Mouse (Mus musculus) megakaryocyte-erythroid progenitor cell, adult 5-6 weeks (primary cell): Measurements from ENCODE around the gene Cenpm. TPM values are rescaled to one million over a fixed set of nuclear protein-coding genes. Genes with fewer than 3 reads are reported as not detected.

Experiments used
- ATAC-seq: replicated peaks from 2 replicates; pipeline ENCODE4 v1.8.0; 2016; ENCODE audit warnings: mild to moderate bottlenecking, inconsistent platforms; ENCODE audit not compliant: severe bottlenecking, poor library complexity, low FRiP score, low TSS enrichment
- total RNA-seq, 2 experiments: library from RNA; stranded (forward) in 1 of 2; stranded (reverse) in 1 of 2; fragments of 200-1000, 215-1000 nt in 1 of 2; fragments of >200 nt in 1 of 2; fragmentation: Nextera tagmentation in 1 of 2; gene quantifications; 2 replicates each; pipeline ENCODE4 v1.2.3; 2014 to 2017

Gene Cenpm
- total RNA-seq, 2 experiments from 2014 or later, result 19.0 to 53.8 TPM

DNA sequence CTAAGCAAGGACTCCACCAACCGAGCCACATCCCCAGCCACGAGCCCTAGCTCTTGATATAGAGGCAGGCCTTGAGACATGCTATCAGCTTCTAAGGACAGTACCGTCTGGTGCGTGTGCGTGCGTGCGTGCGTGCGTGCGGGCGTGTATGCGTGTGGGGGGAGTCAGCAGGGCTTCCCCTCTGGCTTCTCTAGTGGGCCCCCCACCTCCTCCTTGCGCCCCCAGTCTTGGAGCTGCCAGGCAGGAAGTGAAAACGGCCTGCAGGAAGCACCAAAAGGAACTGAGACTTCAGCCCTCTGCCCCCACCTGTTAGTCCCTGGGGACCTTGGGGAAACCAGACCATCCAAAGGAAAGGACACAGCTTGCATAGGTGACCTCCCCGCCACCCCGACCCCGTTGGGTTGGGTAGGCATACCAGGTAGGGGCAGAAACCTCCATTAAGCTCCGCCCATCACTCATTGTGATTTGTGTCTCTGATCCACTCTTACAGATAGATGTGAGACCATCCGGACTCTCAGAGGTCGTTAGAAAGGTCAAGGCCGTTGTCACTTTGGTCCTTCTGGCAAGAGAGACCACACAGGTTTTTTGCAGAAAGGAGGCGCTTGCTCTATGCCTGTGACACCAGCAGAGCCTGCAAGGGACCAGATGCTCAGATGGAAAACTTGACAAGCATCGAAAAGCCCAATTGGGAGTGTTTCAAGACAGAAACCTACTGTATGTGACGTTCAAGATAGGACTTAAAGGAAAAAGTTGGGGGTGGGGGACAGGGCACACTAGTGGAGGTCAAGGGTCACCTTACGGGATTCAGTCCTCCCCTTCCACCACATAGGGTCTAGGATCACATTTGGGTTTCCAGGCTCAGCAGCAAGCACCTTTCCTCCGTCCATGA lies 25.5 kb downstream of the Cenpm start:
- no peak for ATAC-seq

DNA sequence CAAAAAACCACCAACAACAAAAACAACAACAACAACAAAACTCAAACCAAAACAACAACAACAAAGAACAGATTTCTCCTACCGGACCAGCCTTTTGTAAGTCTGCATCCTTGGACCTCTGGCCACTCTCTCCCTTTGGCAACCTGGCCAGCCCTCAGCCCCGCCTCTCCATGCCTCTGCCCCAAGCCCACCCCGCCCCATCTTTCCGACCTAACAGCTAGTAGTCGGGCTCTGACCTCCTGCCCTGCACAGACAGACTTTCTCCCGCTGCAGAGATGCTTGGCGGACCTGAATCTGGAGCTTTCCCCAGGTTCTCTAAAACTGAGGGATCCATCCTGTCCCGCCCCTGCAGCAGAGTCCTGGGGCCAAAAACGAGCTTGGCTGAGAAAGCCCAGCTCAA lies 26.6 kb downstream of the Cenpm start:
- no peak for ATAC-seq

DNA sequence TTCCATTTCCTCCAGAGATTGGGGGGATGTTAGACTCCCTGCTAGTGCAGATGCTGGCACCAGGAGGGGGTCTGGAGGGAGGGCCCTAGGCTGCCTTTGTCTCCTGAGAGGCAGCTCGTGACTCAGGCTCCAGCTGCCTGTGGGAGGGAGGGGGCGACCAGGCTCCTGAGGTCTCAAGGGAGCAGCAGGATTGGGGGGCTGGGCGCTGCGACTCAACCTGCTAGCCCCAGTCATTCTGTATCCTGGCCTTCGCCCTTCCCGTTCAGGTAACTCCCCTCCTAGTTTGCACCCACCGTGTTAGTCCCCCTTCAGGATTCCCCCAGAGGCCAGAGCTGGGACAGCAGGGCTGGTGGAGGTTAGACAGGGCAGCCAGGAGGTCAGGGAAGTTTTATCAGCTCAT lies 27.5 kb downstream of the Cenpm start:
- 0 out of 2 replicates have a peak, but pooled peaks have one; percentile 53 for ATAC-seq

DNA sequence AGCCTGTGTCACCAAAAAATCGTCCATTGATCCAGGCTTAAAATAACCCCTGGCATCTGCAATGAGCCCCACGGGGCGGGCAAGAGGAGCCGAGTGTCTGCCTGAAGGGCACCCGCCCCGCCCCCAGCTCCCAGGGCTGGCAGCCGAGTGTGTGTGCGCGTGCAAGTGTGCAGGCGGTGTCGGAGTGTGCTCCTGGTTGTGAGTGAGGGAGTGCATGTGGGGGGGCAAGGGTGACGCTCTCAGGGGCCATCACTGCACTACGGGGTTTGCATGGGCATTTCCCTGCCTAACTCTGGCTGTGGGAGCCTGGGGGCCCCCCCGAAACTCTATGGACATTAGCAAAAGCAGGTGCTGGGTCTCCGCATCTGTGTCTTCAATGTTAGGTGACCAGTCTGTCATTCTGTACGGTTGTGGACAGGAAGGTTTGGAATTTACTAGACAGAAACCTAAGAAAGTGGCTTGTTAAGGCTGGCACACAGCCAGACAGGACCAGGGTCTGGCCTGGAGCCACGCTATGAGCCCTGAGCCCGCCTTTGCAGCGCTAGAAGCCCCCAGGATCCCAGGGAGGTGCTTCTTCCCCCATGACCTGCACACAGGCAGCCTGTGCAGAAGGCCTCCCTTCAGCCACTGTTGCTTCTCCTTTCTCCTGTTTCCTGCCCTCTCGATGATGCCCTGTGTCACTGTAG lies 28.3 kb downstream of the Cenpm start:
- ATAC-seq, result no peak

DNA sequence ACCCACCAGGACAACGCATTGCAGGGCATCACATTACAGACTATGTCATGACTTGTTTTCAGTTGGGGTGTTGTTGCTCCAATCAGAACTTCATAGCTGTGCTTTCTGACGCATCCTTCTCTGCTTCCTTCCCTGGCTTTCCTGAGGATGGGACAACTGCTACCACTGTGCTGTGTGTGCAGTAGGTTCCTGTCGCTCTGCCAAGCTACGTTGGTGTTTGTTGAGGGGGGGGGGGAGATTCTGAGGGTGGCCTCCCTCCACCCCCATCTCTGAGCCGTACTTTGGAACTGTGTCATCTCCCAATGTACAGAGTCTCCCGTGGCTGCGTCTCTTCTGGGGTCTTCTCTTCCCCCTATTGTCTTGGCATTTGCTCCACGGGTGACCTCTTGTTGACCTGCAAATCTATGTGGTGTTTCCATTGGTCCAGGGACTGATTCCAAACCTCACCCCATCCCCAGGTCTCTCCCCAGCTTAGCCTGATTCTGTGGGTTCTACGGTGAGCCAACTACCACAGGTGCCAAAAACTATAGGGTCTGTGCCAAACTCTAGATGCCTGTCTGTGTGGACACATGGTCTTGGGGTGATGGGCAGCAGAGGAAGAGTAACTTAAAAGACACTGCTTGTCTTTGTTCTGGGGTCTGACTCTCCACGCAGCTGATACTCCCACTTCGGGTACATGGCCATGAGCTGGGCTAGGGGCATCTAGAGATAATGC lies 29.1 kb downstream of the Cenpm start:
- ATAC-seq, result no peak

DNA sequence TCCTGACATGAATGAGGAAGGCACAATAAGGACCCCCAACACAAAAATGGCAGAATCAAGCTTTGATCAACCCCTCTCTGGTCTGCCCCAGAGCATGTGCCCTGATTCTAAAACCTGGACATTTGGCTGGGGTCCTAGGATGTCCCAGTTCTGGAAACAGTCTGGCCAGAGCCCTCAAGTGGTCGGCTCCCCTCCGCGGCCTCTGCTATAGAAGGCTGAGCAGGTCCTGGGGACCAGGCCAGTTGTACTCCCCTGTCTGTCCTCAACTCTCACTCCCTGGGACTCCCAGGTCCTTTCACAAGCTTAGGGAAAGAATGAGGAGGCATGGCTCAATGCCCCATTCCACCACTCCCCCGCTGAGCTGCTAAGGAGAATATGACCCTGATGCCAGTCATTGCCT lies 31.3 kb downstream of the Cenpm start:
- no peak for ATAC-seq

DNA sequence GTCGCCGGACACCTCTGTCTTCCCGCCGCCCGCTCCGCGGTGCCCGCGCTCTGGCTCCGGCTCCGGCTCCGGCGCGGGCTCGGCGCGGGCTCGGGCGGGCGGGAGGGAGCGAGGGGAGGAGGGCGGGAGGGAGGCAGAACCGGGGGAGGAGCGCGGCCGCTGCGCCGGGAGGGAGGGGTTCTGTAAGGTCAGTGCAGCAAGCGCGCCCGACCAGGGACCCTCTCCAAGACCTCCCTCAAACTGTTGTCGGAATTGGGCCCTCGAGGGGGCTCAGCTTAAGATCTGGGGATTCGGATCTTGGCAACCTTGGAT lies 31.8 kb downstream of the Cenpm start, which contains the start of gene Shisa8:
Gene Shisa8 (minus strand): TSS at position 64 of the 312 bp plus-strand sequence.
- no peak for ATAC-seq

DNA sequence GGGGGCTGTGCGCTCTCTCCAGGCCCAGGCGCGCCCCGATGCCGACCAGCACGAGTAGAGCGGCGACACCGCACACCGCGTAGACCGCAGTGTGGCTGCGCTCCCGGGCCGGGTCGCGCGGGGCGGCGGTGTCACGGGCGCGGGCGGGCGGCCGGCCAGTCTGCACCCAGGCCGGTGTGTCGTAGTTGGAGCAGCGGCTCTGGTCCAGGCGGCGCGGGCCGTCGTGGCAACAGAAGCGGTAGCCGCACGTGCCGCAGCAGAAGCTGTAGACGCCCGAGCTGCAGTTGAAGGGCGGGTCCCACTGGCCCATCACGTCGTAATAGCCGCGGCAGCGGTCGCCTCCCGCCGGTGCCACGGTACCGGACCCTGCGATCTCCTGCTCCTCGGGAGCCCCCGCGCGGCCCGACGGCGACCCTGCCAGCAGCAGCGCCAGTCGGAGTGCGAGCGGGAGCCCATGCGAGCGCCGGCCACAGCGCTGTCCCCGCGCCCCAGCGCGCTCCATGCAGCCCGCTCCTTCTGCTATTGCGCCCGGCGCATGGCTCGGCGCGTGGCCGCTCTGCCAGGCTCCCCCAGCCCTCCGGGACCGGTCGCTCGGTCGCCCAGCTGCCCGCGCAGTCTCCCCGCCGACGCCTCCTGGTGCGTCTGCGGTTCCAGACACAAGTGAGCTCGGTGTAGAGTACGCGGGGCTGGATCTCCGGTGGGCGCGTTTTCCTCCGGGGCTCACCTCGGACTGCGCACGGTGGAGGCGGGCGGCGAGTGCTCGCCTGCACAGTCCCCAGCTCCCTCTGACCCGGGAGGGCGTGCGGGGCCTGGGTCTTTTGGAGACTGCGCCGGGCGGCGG lies 32.4 kb downstream of the Cenpm start:
- ATAC-seq, result no peak

DNA sequence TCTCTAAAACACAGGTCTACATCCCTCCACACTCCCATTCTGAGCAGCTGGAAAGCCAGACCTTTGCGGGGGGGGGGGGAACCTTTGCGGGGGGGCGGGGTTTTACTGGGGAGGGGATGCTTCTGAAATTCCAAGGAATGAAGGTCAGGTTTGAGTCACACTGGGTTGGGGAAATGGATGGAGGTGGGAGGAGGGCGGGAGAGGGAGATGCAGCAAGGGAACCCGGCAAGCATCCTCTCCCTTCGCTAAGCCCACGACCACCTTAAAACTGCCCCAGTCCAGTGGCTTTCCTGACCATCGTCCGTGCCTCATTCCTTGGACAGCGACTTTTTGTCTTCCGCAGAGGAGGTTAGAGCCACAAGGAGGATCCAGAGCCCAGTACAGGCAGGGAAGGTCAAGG lies 33.3 kb downstream of the Cenpm start:
- no peak for ATAC-seq

DNA sequence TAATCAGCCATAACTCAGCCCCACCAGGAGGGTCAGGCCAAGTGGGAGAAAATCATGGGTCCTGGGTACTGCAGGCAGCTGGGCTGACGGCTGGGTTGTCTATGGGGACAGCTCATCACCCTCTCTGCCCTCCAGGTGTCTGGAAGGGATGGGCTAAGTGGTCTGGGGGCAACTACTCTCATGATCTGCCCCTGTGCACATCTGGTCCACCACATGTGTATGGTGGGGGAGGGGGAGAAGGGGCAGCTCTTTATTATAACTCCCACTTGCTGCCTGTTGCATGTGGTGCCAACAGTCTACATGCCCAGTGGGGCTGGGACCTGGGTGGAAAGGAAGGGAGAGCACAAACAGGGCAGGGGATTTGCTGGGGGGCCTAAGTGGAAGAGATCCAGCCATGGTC lies 33.7 kb downstream of the Cenpm start:
- no peak for ATAC-seq

DNA sequence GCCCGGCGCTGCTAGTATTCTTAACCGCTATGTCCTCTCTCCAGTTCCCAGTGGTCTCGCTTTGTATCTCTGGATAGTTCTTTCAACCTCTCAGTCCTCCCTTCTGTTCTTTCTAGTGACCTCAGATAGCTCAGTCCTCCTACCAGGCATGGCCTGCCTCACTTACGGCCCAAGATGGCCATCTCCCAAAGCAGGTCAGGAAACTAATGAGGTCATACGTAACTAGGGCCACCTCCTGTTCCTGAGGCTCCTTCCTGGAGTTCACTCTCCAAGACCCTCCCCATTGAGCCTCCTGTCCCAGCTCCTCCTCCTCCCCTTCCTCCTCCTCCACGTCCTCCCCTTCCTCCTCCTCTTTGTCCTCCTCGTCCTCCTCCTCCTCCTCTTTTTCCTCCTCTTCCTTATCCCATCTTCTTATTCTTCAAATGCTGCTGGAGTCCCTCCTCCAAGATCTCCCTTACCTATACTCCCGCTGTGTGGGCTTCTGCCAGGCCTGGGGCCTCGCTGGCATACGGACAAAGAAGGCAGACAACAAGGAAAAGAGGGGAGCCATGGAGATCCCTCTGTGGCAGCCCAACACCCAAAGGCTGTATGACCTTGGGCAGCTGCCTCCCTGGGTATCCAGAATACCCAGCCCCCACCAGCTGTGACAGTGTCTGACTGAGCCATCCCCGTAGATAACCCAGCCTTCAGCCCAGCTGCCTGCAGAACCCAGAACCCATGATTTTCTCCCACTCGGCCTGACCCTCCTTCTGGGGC lies 35.1 kb downstream of the Cenpm start:
- ATAC-seq, result no peak

DNA sequence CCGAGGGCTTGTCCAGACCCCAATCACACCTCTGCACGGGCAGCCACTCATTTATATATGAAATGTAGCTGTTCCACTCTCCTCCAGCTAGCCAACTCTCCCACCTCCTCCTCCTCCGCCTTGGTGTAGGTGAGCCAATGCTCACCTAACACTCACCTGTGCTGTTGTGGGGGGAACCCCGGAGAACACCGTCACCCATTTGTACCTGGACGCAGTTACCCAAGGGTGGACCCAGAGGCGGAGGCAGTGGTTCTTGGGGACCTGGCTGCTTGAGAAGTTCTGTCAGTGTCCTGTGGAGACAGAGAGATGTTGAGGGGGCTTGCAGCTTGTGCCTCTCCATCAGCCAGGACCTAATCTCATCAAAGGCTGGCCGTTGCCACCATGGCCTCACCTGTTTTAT lies 36.2 kb downstream of the Cenpm start:
- no peak for ATAC-seq

DNA sequence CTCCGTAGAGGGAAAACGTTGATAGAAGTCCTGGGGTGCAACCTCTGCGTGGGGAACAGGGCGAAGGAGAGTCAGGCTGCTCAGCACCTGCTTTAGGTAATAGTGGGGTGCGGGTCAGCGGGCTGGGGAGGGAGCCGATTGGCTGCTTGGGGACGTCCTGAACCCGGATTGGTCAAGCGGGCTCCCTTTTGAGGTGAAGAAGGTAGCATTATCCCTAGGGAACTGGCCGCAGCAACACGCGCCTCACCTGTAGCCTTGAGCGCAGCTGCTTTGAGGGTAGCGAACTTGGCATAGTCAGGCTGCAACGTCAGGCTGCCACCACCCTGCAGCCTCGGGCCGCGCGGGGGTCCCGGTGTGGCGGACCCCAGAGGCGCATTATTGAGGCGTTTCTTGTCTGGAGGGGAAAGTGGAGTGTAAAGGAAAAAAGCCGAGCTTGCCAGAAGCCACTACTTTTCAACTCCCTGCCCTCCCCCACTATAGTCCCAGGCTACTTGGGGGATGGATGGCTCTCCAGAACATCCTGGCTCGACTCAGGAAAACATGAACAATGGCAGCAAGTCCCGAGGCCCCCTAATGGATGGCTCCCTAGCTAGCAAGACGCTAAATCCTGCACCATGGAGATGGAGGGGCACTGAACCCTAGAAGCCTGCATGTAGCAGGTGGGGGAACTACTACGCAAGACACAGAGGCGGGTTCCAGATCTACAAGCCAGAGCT lies 36.9 kb downstream of the Cenpm start:
- ATAC-seq, result no peak

DNA sequence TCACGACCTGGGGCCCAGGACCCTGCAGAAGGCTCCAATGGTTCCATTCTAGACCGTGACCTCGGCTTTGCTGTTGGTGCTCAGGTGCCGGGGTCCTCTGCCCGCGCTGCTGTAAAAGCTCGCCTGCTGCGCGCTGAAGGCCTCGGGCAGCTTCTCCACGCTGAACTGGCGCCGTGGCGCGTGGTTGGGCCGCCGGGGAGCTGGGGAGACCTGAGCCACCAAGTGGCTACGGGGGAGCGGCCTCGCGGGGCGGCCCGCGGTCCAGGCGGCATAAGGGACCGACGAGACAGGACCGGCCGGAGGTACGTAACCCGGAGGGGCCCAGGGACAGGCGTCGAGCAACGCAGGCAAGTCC lies 37.5 kb downstream of the Cenpm start:
- no peak for ATAC-seq

DNA sequence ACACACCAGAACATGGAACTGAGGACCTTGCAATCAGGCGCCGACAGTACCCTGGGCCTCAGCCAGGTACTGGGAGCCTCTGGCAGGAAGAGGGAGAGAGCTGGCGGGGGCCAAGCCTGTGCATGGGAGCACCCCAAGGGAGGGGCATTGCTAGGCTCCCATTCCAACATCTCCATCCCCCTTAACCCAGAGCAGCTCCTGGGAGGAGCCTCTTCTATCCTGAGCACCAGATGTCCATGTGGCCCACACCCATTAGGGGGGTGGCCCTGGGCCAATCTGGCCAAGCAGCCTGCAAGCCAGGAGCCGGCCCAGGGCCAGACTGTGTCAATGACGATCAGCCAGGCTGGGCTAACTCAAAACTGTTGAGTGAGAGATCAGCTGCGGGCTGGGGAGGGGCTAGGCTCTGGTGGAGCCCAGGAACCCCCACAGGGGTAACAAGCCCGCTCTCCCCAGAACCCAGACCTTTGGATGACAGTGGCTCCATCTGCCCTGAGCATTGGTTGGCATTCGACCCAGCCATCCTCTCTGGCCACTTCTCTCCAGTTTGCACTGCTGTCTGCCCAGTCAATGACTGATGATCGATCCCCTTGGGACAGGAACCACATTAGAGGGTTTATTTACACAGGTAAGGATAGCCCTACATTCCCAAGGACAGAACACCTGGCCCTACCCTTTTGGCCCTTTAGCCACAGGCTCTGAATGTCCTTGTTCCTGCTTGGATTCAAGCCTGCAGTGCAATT lies 38.0 kb downstream of the Cenpm start:
- ATAC-seq, result no peak

DNA sequence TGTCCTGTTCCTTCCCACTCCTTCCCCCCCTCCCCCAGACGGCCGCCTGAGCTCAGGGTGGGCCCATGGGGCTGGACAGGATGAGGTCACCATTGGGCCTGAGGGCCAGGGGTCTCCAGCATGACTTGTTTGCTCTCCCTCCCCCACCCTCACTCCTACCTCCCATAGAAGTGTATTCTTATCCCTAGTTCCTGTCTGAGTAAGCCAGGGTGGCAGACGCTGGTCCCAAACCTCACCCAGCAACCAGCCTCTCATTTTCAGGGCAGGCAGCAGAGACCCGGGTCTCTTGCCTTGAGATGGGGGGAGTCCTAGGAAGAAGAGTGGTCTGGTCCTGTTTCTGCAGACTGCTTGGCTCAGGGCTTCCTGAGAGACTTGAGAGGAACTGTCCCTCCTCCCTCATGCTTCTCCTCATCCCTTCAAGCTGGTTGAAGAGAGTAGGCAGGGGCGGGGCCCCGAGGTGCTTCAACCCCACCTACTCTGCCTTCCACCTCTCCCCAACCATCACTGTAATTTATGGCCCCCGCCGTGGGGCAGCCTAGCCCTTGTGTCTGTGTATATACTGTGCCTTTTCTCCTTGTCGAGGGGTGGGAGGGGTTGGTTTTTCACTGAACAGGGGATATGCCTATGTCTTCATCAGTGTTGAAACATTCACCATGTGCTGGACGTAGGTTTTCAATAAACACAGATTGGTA lies 39.7 kb downstream of the Cenpm start:
- ATAC-seq, result no peak
